Mouse (Mus musculus) small intestine, adult 2 months (tissue): ENCODE results near the gene Ccdc42.

Source experiments
- CTCF ChIP-seq: fragments of 200-500 bp; IDR thresholded peaks from 2 replicates; pipeline ENCODE4 v1.5.1; 2012; ENCODE audit warnings: low read depth, mild to moderate bottlenecking, control low read depth, inconsistent platforms, low read length, moderate library complexity, mixed read lengths; ENCODE audit not compliant: insufficient replicate concordance, insufficient read length; ENCODE audit errors: extremely low read depth
- POLR2A ChIP-seq: fragments of 200-500 bp; IDR thresholded peaks from 2 replicates; pipeline ENCODE4 v1.6.1; 2012; ENCODE audit warnings: low read depth, mild to moderate bottlenecking, control low read depth, inconsistent platforms, low read length, moderate library complexity

DNA sequence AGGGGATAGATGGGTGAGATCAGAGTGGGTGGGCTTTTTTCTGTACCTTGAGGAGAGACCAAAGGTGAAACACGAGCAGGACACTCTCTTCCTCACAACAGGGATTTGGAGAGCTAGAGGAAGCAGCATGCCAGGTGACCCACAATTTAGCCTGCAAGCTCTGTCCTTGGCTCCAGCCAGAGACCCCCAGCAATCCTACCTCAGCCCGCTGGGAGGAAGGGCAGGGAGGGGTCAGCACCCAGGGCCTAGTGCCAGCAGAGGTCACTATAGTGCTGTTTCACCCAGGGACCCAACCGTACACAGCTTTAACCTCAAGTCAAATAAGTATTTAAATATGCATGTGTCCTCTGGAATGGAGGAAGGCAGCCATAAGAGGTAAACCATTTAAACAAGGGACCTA, 931 bp upstream of the Ccdc42 start:
- TF ChIP-seq POLR2A (no peak), CTCF (0 out of 2 replicates have a peak, but pooled peaks have one; percentile 6)
